Mouse (Mus musculus) MEL (cell line): ENCODE data around the gene Npm1. TPM values are rescaled to one million over a fixed set of nuclear protein-coding genes. Genes with fewer than 3 reads are reported as not detected.
A peak's percentile ranks its signal among the peaks of the same experiment; 100 is the strongest.

Experiments used
- DNase-seq: peaks from one replicate; pipeline ENCODE4 v3.0.0; 2011; ENCODE audit warnings: low read depth, low spot score
- H3K27ac ChIP-seq: 2 replicates; pipeline ENCODE4 v1.5.1; 2012; ENCODE audit warnings: low read depth, mild to moderate bottlenecking, control low read depth, low read length, moderate library complexity; ENCODE audit not compliant: control insufficient read depth
- H3K27me3 ChIP-seq, 2 experiments: fragments of 150-350 bp in 1 of 2; sonication (generic) in 1 of 2; 2 replicates each; pipeline ENCODE4 v1.6.1; 2012; ENCODE audit warnings: low read length in 2 of 2, mild to moderate bottlenecking in 2 of 2, improper control_type of control experiment in 1 of 2, moderate library complexity in 1 of 2; ENCODE audit not compliant: insufficient read depth in 2 of 2, control insufficient read depth in 1 of 2
- H3K36me3 ChIP-seq, 2 experiments: 2 replicates each; pipeline ENCODE4 v1.6.1; 2012 to 2014; ENCODE audit warnings: low read length in 2 of 2, improper control_type of control experiment in 1 of 2, inconsistent platforms in 1 of 2, mild to moderate bottlenecking in 1 of 2; ENCODE audit not compliant: insufficient read depth in 2 of 2, control insufficient read depth in 1 of 2
- H3K4me1 ChIP-seq, 2 experiments: fragments of 150-350 bp in 1 of 2; sonication (generic) in 1 of 2; 2 replicates each; pipeline ENCODE4 v1.6.1; 2012; ENCODE audit warnings: low read length in 2 of 2, improper control_type of control experiment in 1 of 2, mild to moderate bottlenecking in 1 of 2; ENCODE audit not compliant: insufficient read depth in 2 of 2, control insufficient read depth in 1 of 2
- H3K4me3 ChIP-seq, 2 experiments: fragments of 150-350 bp in 1 of 2; sonication (generic) in 1 of 2; 2 replicates each; pipeline ENCODE4 v1.5.1; 2012; ENCODE audit warnings: low read depth in 2 of 2, low read length in 2 of 2, mild to moderate bottlenecking in 2 of 2, moderate library complexity in 2 of 2, control low read depth in 1 of 2, improper control_type of control experiment in 1 of 2; ENCODE audit not compliant: control insufficient read depth in 1 of 2, insufficient read depth in 1 of 2
- H3K79me2 ChIP-seq: 2 replicates; pipeline ENCODE4 v1.6.1; 2012; ENCODE audit warnings: mild to moderate bottlenecking, low read length, moderate library complexity; ENCODE audit not compliant: control insufficient read depth, poor library complexity, insufficient read depth
- H3K9ac ChIP-seq: 2 replicates; pipeline ENCODE4 v1.6.1; 2012; ENCODE audit warnings: low read depth, mild to moderate bottlenecking, control low read depth, low read length, moderate library complexity; ENCODE audit not compliant: control insufficient read depth, poor library complexity, severe bottlenecking
- H3K9me3 ChIP-seq: fragments of 150-350 bp; sonication (generic); replicated peaks from 2 replicates; pipeline ENCODE4 v1.6.1; 2012; ENCODE audit warnings: mild to moderate bottlenecking, low read length, improper control_type of control experiment, moderate library complexity; ENCODE audit not compliant: insufficient read depth
- CHD2 ChIP-seq: IDR thresholded peaks from 2 replicates; pipeline ENCODE4 v1.6.1; 2011; ENCODE audit warnings: low read length, improper control_type of control experiment
- ELF1 ChIP-seq: IDR thresholded peaks from 2 replicates; pipeline ENCODE4 v1.6.1; 2014; ENCODE audit warnings: low read depth, mild to moderate bottlenecking, inconsistent platforms, low read length, improper control_type of control experiment, moderate library complexity
- HCFC1 ChIP-seq: IDR thresholded peaks from 2 replicates; pipeline ENCODE4 v1.6.1; 2012; ENCODE audit warnings: low read depth, mild to moderate bottlenecking, inconsistent platforms, low read length, improper control_type of control experiment, moderate library complexity
- JUND ChIP-seq: IDR thresholded peaks from 2 replicates; pipeline ENCODE4 v1.6.1; 2011; ENCODE audit warnings: low read depth, mild to moderate bottlenecking, improper control_type of control experiment, low read length
- MEF2A ChIP-seq: IDR thresholded peaks from 2 replicates; pipeline ENCODE4 v1.6.1; 2014; ENCODE audit warnings: low read depth, mild to moderate bottlenecking, inconsistent platforms, low read length, improper control_type of control experiment; ENCODE audit not compliant: poor library complexity, insufficient replicate concordance, severe bottlenecking; ENCODE audit errors: extremely low read depth
- MYB ChIP-seq: IDR thresholded peaks from 2 replicates; pipeline ENCODE4 v1.6.1; 2011; ENCODE audit warnings: mild to moderate bottlenecking, low read depth, low read length, improper control_type of control experiment
- MYC ChIP-seq: IDR thresholded peaks from 2 replicates; pipeline ENCODE4 v1.6.1; 2011; ENCODE audit warnings: low read depth, mild to moderate bottlenecking, low read length, improper control_type of control experiment, moderate library complexity
- NRF1 ChIP-seq: IDR thresholded peaks from 2 replicates; pipeline ENCODE4 v1.6.1; 2014; ENCODE audit warnings: low read depth, mild to moderate bottlenecking, inconsistent platforms, low read length, improper control_type of control experiment, moderate library complexity; ENCODE audit not compliant: poor library complexity, insufficient read depth, severe bottlenecking
- POLR2A ChIP-seq, 2 experiments: IDR thresholded peaks; 2 replicates each; pipeline ENCODE4 v1.6.1; 2011 to 2012; ENCODE audit warnings: low read length in 2 of 2, mild to moderate bottlenecking in 2 of 2, control low read depth in 1 of 2, improper control_type of control experiment in 1 of 2, low read depth in 1 of 2, moderate library complexity in 1 of 2; ENCODE audit not compliant: control insufficient read depth in 1 of 2, insufficient read depth in 1 of 2, poor library complexity in 1 of 2
- POLR2AphosphoS2 ChIP-seq: IDR thresholded peaks from 2 replicates; pipeline ENCODE4 v1.6.1; 2011; ENCODE audit warnings: low read length, improper control_type of control experiment
- POLR2AphosphoS5 ChIP-seq: IDR thresholded peaks from 2 replicates; pipeline ENCODE4 v1.6.1; 2012; ENCODE audit warnings: low read depth, borderline replicate concordance, mild to moderate bottlenecking, inconsistent platforms, low read length, moderate library complexity, mixed read lengths
- TBP ChIP-seq: IDR thresholded peaks from 2 replicates; pipeline ENCODE4 v1.8.0; 2011; ENCODE audit warnings: low read depth, low read length, improper control_type of control experiment
- UBTF ChIP-seq: IDR thresholded peaks from 2 replicates; pipeline ENCODE4 v1.6.1; 2012; ENCODE audit warnings: low read depth, mild to moderate bottlenecking, inconsistent platforms, low read length, improper control_type of control experiment, moderate library complexity, borderline replicate concordance; ENCODE audit not compliant: insufficient read depth
- ZMIZ1 ChIP-seq: IDR thresholded peaks from 2 replicates; pipeline ENCODE4 v1.6.1; 2012; ENCODE audit warnings: low read depth, mild to moderate bottlenecking, inconsistent platforms, low read length, improper control_type of control experiment, moderate library complexity
- ZNF384 ChIP-seq: IDR thresholded peaks from 2 replicates; pipeline ENCODE4 v1.6.1; 2012; ENCODE audit warnings: low read depth, mild to moderate bottlenecking, inconsistent platforms, low read length, improper control_type of control experiment
- polyA plus RNA-seq, 2 experiments: library from polyadenylated mRNA; stranded (reverse) in 1 of 2; unstranded in 1 of 2; fragments of >175 nt in 1 of 2; fragments of >200 nt in 1 of 2; gene quantifications; 2 replicates each; pipeline versions ENCODE4 v1.2.1 to v1.2.4; 2012; ENCODE audit warnings: low replicate concordance in 2 of 2, low read depth in 1 of 2; ENCODE audit not compliant: insufficient read length in 2 of 2, insufficient read depth in 1 of 2, missing spikeins in 1 of 2
- total RNA-seq: library from RNA; depleted of rRNA; stranded (reverse); fragments of 300-350 nt; gene quantifications from 2 replicates; pipeline ENCODE4 v1.2.3, GENCODE M21; 2012

Gene Npm1
- total and polyA plus RNA-seq, 3 experiments = 839 to 4,033 (median 3,244) TPM

GRCm38 (mm10) chr11:33151780-33152145, 11.2 kb downstream of the Npm1 start:
- Histone ChIP-seq H3K9me3 (no peaks in the 10 kb centered on the region), H3K4me3 (no peak overlapping the region), H3K79me2 (peaks cover 3% of the 10 kb centered on the region; the same call in 1 of the 2 replicates), H3K27me3 (no peaks in the 10 kb centered on the region), H3K4me1 (peaks cover 2 to 7% of the 10 kb centered on the region in 2 experiments; a peak in 2 of 4 replicates), H3K36me3 (peaks cover 42 to 45% of the 10 kb centered on the region in 2 experiments), H3K9ac (no peak overlapping the region), H3K27ac (no peak overlapping the region)
- TF ChIP-seq CHD2 (no peak), HCFC1 (no peak), JUND (no peak), MYC (no peak), POLR2A (IDR thresholded peaks at IDR 0.05; ENCODE audit: control insufficient read depth in 1 of 2, insufficient read depth in 1 of 2, low read depth in 1 of 2, low read length in 2 of 2, poor library complexity in 1 of 2) (peak in 1 of 2 experiments; percentile 55; a peak in 2 of 4 replicates), TBP (no peak), NRF1 (no peak), POLR2AphosphoS5 (peak; percentile 11; the same call in 1 of the 2 replicates)
- DNase-seq = no peak

- H3K79me2 ChIP-seq = peaks cover 3% of the 10 kb centered on the region; the same call in 1 of the 2 replicates
- TF ChIP-seq POLR2AphosphoS5 (0 out of 2 replicates have a peak, but pooled peaks have one; percentile 13), MYC (0 out of 2 replicates have a peak, but pooled peaks have one; percentile 26), ZMIZ1 (peak; percentile 73; the same call in 1 of the 2 replicates), POLR2A (IDR thresholded peaks at IDR 0.05; ENCODE audit: control insufficient read depth in 1 of 2, insufficient read depth in 1 of 2, low read depth in 1 of 2, low read length in 2 of 2, poor library complexity in 1 of 2) (peak in 1 of 2 experiments; percentile 81; a peak in 2 of 4 replicates), ZNF384 (peak; percentile 59; the same call in 1 of the 2 replicates), ELF1 (no peak), MYB (0 out of 2 replicates have a peak, but pooled peaks have one; percentile 22), UBTF (no peak), MEF2A (no peak), POLR2AphosphoS2 (peak; percentile 80)
- H3K4me1 ChIP-seq = peaks cover 2 to 7% of the 10 kb centered on the region in 2 experiments; a peak in 2 of 4 replicates
- H3K36me3 ChIP-seq = peaks cover 37 to 41% of the 10 kb centered on the region in 2 experiments
- H3K4me3 ChIP-seq = no peak overlapping the region
- H3K27me3 ChIP-seq = no peaks in the 10 kb centered on the region
- no peak overlapping the region for H3K9ac ChIP-seq
- H3K27ac ChIP-seq = no peak overlapping the region
- H3K9me3 ChIP-seq = no peaks in the 10 kb centered on the region
- peak; percentile 59 for DNase-seq
These were observed 11.8 kb downstream of the Npm1 start for GRCm38 (mm10) chr11:33151128-33151779.
